In the genomic region with DNA sequence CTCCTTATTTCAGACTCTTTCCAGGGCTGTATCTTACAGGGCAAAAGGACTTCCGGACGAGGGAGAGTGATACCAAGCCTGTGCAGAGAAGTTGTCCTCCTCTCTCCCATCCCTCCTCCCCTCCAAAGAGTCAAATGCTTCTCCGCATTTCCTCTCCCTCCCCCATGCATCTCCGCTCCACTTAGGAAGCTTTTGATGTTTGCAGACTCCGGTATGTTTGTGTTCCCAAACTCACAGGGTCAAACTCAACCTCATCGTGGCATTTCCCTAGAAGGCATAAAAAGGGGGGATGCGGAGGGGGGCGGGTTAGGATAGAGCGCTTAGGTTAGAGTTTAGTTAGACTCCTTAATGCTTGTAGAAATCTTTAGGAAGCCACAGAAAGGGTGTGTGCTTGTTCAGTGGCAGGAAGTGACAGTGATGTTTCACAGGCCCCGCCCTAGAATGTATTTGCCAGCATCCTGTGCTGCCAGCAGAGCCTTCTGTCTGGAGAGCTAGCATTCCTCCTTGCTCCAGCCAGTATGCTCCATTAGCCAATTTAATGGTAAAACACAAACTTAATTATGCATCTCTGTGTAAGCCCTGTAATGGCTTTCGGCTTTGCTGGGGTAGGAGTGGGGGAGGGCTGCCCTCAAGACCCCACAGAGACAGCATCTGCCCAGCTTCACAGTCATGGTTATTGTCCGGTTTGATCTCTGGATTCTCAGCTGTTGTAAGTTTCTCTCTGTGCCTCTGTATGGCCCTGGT, we compare ENCODE assay signal across 8 mouse cellular contexts. TPM values are rescaled to one million over a fixed set of nuclear protein-coding genes. Genes with fewer than 3 reads are reported as not detected.
DNase-seq lines count a peak whose midpoint lies in the region; ATAC-seq and TF ChIP-seq lines count a peak whose summit lies in the region.

No protein-coding gene starts in this region.

- no peaks in the 10 kb centered on the region; the same call in 1 of the 2 replicates for H3K4me1 ChIP-seq in bone marrow, adult 2 months (ENCODE audit: control insufficient read depth, insufficient read depth, low read length)
- H3K4me1 ChIP-seq in forebrain, embryonic 16.5 days (replicated peaks; ENCODE audit: control insufficient read depth, insufficient read depth, low read length): no peaks in the 10 kb centered on the region
- H3K4me1 ChIP-seq in hindbrain, embryonic 13.5 days (replicated peaks): peaks cover 17% of the 10 kb centered on the region
- H3K4me1 ChIP-seq in liver, adult 2 months (ENCODE audit: control insufficient read depth, insufficient read depth, low read length): no peaks in the 10 kb centered on the region
- peaks cover 7% of the 10 kb centered on the region; the same call in 1 of the 2 replicates for H3K4me1 ChIP-seq in midbrain, embryonic 15.5 days
- H3K4me1 ChIP-seq in thymus, adult 2 months (replicated peaks; ENCODE audit: control insufficient read depth, insufficient read depth, low read length): peaks cover 14% of the 10 kb centered on the region

- peak overlapping the region; percentile 44 for H3K4me3 ChIP-seq in bone marrow, adult 2 months (replicated peaks; ENCODE audit: control insufficient read depth, low read depth, low read length)
- H3K4me3 ChIP-seq in forebrain, embryonic 16.5 days (replicated peaks; ENCODE audit: low read length): peak overlapping the region; percentile 26
- peak overlapping the region; percentile 22 for H3K4me3 ChIP-seq in hindbrain, embryonic 13.5 days
- no peak overlapping the region; the same call in 1 of the 2 replicates for H3K4me3 ChIP-seq in liver, adult 2 months (ENCODE audit: insufficient read depth, low read depth, low read length)
- H3K4me3 ChIP-seq in midbrain, embryonic 15.5 days: peak overlapping the region; percentile 6; the same call in 1 of the 2 replicates
- peak overlapping the region; percentile 74 for H3K4me3 ChIP-seq in thymus, adult 2 months (ENCODE audit: control insufficient read depth, insufficient read depth, low read length)

- no peaks in the 10 kb centered on the region for H3K36me3 ChIP-seq in forebrain, embryonic 16.5 days (ENCODE audit: control insufficient read depth, insufficient read depth)
- no peaks in the 10 kb centered on the region for H3K36me3 ChIP-seq in hindbrain, embryonic 13.5 days
- H3K36me3 ChIP-seq in liver, adult 2 months (ENCODE audit: control insufficient read depth, insufficient read depth, low read length): no peaks in the 10 kb centered on the region
- no peaks in the 10 kb centered on the region for H3K36me3 ChIP-seq in midbrain, embryonic 15.5 days (replicated peaks)
- H3K36me3 ChIP-seq in thymus, adult 2 months (ENCODE audit: control insufficient read depth, insufficient read depth, low read length): no peaks in the 10 kb centered on the region

- TF ChIP-seq CTCF in bone marrow, adult 2 months (IDR thresholded peaks at IDR 0.05; ENCODE audit: control insufficient read depth, insufficient read depth, low read length): no peak
- TF ChIP-seq CTCF in liver, adult 2 months (IDR thresholded peaks at IDR 0.05; ENCODE audit: low read depth, low read length): no peak
- TF ChIP-seq CTCF in thymus, adult 2 months (IDR thresholded peaks at IDR 0.05; ENCODE audit: borderline replicate concordance, control insufficient read depth, extremely low read depth, insufficient read depth, low read length, poor library complexity): no peak

- H3K9ac ChIP-seq in forebrain, embryonic 16.5 days (replicated peaks; ENCODE audit: low read depth, low read length): no peak overlapping the region
- peak overlapping the region; percentile 5 for H3K9ac ChIP-seq in hindbrain, embryonic 13.5 days
- H3K9ac ChIP-seq in liver, adult 2 months (ENCODE audit: low read depth, low read length): 0 out of 2 replicates have a peak overlapping the region, but pooled peaks have one; percentile 30
- H3K9ac ChIP-seq in midbrain, embryonic 15.5 days: no peak overlapping the region

- no peaks in the 10 kb centered on the region for H3K27me3 ChIP-seq in forebrain, embryonic 16.5 days (replicated peaks; ENCODE audit: control insufficient read depth, insufficient read depth, low read length)
- H3K27me3 ChIP-seq in hindbrain, embryonic 13.5 days: no peaks in the 10 kb centered on the region
- H3K27me3 ChIP-seq in liver, adult 2 months (ENCODE audit: control insufficient read depth, insufficient read depth, low read length): no peaks in the 10 kb centered on the region
- H3K27me3 ChIP-seq in midbrain, embryonic 15.5 days (replicated peaks): no peaks in the 10 kb centered on the region
- H3K27me3 ChIP-seq in thymus, adult 2 months (ENCODE audit: control insufficient read depth, insufficient read depth, low read length): no peaks in the 10 kb centered on the region

- peak; percentile 27 to 29 for DNase-seq in cerebellum, postnatal 14 days
- no peak for DNase-seq in cerebellum, adult 11-12 months
- peak; percentile 28 for DNase-seq in liver, adult 2 months (ENCODE audit: extremely low read depth, low read depth, low spot score)
- peak; percentile 66 for DNase-seq in thymus, adult 2 months

- H3K4me2 ChIP-seq in forebrain, embryonic 16.5 days (ENCODE audit: low read length): peak overlapping the region; percentile 47
- H3K4me2 ChIP-seq in hindbrain, embryonic 13.5 days: peak overlapping the region; percentile 39
- H3K4me2 ChIP-seq in midbrain, embryonic 15.5 days: peak overlapping the region; percentile 41

- whole genome bisulfite sequencing in bone marrow, adult 2 months: 12% methylated on average over 12 of the region's 12 CpGs
- 27% methylated on average over 12 of the region's 12 CpGs for WGBS in forebrain, embryonic 16.5 days
- WGBS in hindbrain, embryonic 13.5 days: 25% methylated on average over 12 of the region's 12 CpGs
- 14% methylated on average over 12 of the region's 12 CpGs for WGBS in liver, adult 2 months
- 31% methylated on average over 12 of the region's 12 CpGs for WGBS in midbrain, embryonic 15.5 days
- WGBS in thymus, adult 2 months: 14% methylated on average over 12 of the region's 12 CpGs

- no peak for TF ChIP-seq POLR2A in bone marrow, adult 2 months (IDR thresholded peaks at IDR 0.05; ENCODE audit: borderline replicate concordance, control insufficient read depth, low read depth, low read length)
- TF ChIP-seq POLR2A in liver, adult 2 months (IDR thresholded peaks at IDR 0.05; ENCODE audit: extremely low read depth, insufficient read depth, low read length): no peak
- TF ChIP-seq POLR2A in thymus, adult 2 months (IDR thresholded peaks at IDR 0.05; ENCODE audit: control insufficient read depth, extremely low read depth, insufficient read depth, low read length, poor library complexity): no peak

- peak overlapping the region; percentile 71 for H3K27ac ChIP-seq in bone marrow, adult 2 months (ENCODE audit: control insufficient read depth, insufficient read depth, low read depth, low read length, poor library complexity)
- no peak overlapping the region for H3K27ac ChIP-seq in forebrain, embryonic 16.5 days (ENCODE audit: low read length)
- peak overlapping the region; percentile 67 for H3K27ac ChIP-seq in hindbrain, embryonic 13.5 days
- H3K27ac ChIP-seq in liver, adult 2 months (replicated peaks; ENCODE audit: insufficient read depth, low read depth, low read length): peak overlapping the region; percentile 44
- no peak overlapping the region; the same call in 1 of the 2 replicates for H3K27ac ChIP-seq in midbrain, embryonic 15.5 days
- H3K27ac ChIP-seq in thymus, adult 2 months (ENCODE audit: control insufficient read depth, insufficient read depth, low read length): peak overlapping the region; percentile 96

- H3K79me2 ChIP-seq in liver, adult 2 months (ENCODE audit: control insufficient read depth, insufficient read depth, low read length): no peaks in the 10 kb centered on the region

- no peaks in the 10 kb centered on the region for H3K9me3 ChIP-seq in forebrain, embryonic 16.5 days (ENCODE audit: control insufficient read depth, low read length)
- no peaks in the 10 kb centered on the region for H3K9me3 ChIP-seq in hindbrain, embryonic 13.5 days
- no peaks in the 10 kb centered on the region for H3K9me3 ChIP-seq in midbrain, embryonic 15.5 days

- peak; percentile 82 for ATAC-seq in forebrain, embryonic 16.5 days
- peak; percentile 78 for ATAC-seq in hindbrain, embryonic 13.5 days (ENCODE audit: low FRiP score)
- ATAC-seq in midbrain, embryonic 15.5 days (replicated peaks): peak; percentile 51

RNA-seq across cellular contexts. Expression of a gene that starts 18.6 kb away (rescaled TPM):
- polyA plus RNA-seq in bone marrow, adult 2 months (2011; ENCODE audit: insufficient read depth, insufficient read length, low replicate concordance, missing spikeins): 20.8 and 21.2 TPM in 2 replicates
- 5.4 and 5.8 TPM in 2 replicates for polyA plus RNA-seq in forebrain, embryonic 16.5 days (2015; fragmentation: Nextera tagmentation; extraction: Ambion mirVana)
- polyA plus RNA-seq in hindbrain, embryonic 13.5 days (2015; fragmentation: Nextera tagmentation; extraction: Ambion mirVana): 2.3 and 2.7 TPM in 2 replicates
- 0.28 and 0.40 TPM in 2 replicates for total RNA-seq in liver, adult 2 months (2014; rRNA removed)
- polyA plus RNA-seq in liver, adult 2 months (2012; rRNA removed): 0.14 TPM in 1 of 2 replicates, not detected in the other
- polyA plus RNA-seq in midbrain, embryonic 15.5 days (2015; fragmentation: Nextera tagmentation; extraction: Ambion mirVana): 1.8 and 2.4 TPM in 2 replicates
- 10.4 and 13.1 TPM in 2 replicates for polyA plus RNA-seq in thymus, adult 2 months (2012; rRNA removed)

Comparison
In these comparisons a context has a peak if more than half of its experiments do, and no peak if none do; other contexts are left out.
1. H3K27ac ChIP-seq: peak in bone marrow, adult 2 months (single experiment), hindbrain, embryonic 13.5 days (single experiment), liver, adult 2 months (single experiment) and thymus, adult 2 months (single experiment); none in forebrain, embryonic 16.5 days (single experiment) and midbrain, embryonic 15.5 days (single experiment).
2. H3K9ac ChIP-seq: peak in hindbrain, embryonic 13.5 days (single experiment) and liver, adult 2 months (single experiment); none in forebrain, embryonic 16.5 days (single experiment) and midbrain, embryonic 15.5 days (single experiment).
3. Peak in every context shown above with its lines, with median percentiles within 50 percentile points of each other: ATAC-seq and H3K4me2 ChIP-seq.